Mouse (Mus musculus) kidney, adult 9 months (tissue): ENCODE measurements around the gene Ppp3cb.

Experiments
- DNase-seq: peaks from one replicate; pipeline ENCODE4 v3.0.0; 2022

Gene Ppp3cb

GRCm38 (mm10) chr14:20546415-20546814 is at the start of gene Ppp3cb:
TSS of gene Ppp3cb (minus strand) at chr14:20546573.
- DNase-seq, result peak; percentile 86

GRCm38 (mm10) chr14:20595781-20596180 is 49.4 kb upstream of the Ppp3cb start:
- DNase-seq, result no peak

- DNase-seq, result no peak
Observed at GRCm38 (mm10) chr14:20587458-20587857, 41.1 kb upstream of the Ppp3cb start.

- no peak for DNase-seq
Observed at GRCm38 (mm10) chr14:20578822-20579407, 32.5 kb upstream of the Ppp3cb start.

- DNase-seq, result peak; percentile 79
Observed at GRCm38 (mm10) chr14:20576179-20576578, 29.8 kb upstream of the Ppp3cb start.

- peak; percentile 18 for DNase-seq
Observed at GRCm38 (mm10) chr14:20573196-20573595, 26.8 kb upstream of the Ppp3cb start.

GRCm38 (mm10) chr14:20565256-20566021 is 19.1 kb upstream of the Ppp3cb start:
- DNase-seq, result no peak

- peak; percentile 22 for DNase-seq
Observed at GRCm38 (mm10) chr14:20564692-20565091, 18.3 kb upstream of the Ppp3cb start.

GRCm38 (mm10) chr14:20561897-20562296 is 15.5 kb upstream of the Ppp3cb start:
- no peak for DNase-seq

- peak; percentile 64 for DNase-seq
Observed at GRCm38 (mm10) chr14:20550136-20550535, 3.8 kb upstream of the Ppp3cb start.

- peak; percentile 93 for DNase-seq
Observed at GRCm38 (mm10) chr14:20545529-20546331, 643 bp downstream of the Ppp3cb start.

- no peak for DNase-seq
Observed at GRCm38 (mm10) chr14:20544467-20545411, 1.6 kb downstream of the Ppp3cb start.

- DNase-seq, result no peak
Observed at GRCm38 (mm10) chr14:20529643-20530042, 16.7 kb downstream of the Ppp3cb start.

GRCm38 (mm10) chr14:20520179-20520578 is 26.2 kb downstream of the Ppp3cb start:
- no peak for DNase-seq

GRCm38 (mm10) chr14:20508424-20508823 is 37.9 kb downstream of the Ppp3cb start:
- no peak for DNase-seq

- no peak for DNase-seq
Observed at GRCm38 (mm10) chr14:20502966-20503365, 43.4 kb downstream of the Ppp3cb start.

- no peak for DNase-seq
Observed at GRCm38 (mm10) chr14:20499982-20500381, 46.4 kb downstream of the Ppp3cb start.

- no peak for DNase-seq
Observed at GRCm38 (mm10) chr14:20496603-20497002, 49.8 kb downstream of the Ppp3cb start, which contains the start of gene Mss51. TSS of gene Mss51 (minus strand) at chr14:20496901.

GRCm38 (mm10) chr14:20486031-20486430 is 60.3 kb downstream of the Ppp3cb start:
- no peak for DNase-seq

- no peak for DNase-seq
Observed at GRCm38 (mm10) chr14:20482051-20482751, 64.2 kb downstream of the Ppp3cb start.

- peak; percentile 19 for DNase-seq
Observed at GRCm38 (mm10) chr14:20481211-20481610, 65.2 kb downstream of the Ppp3cb start.

GRCm38 (mm10) chr14:20480195-20480579 is 66.2 kb downstream of the Ppp3cb start:
- DNase-seq, result no peak
